Mouse (Mus musculus) midbrain, embryonic 15.5 days (tissue): ENCODE results near the gene Wfdc10. TPM values are rescaled to one million over a fixed set of nuclear protein-coding genes. Genes with fewer than 3 reads are reported as not detected.

ENCODE experiments used
- ATAC-seq: fragments of 200-750 bp; cut with Nextera tagmentation; replicated peaks from 2 replicates; pipeline ENCODE4 v1.8.0; 2017; ENCODE audit warnings: moderate TSS enrichment
- H3K27ac ChIP-seq: fragments of 300-500 bp; sonication (generic); 2 replicates; pipeline ENCODE4 v1.5.1; 2015; ENCODE audit warnings: mild to moderate bottlenecking, inconsistent platforms
- H3K27me3 ChIP-seq: fragments of 300-500 bp; sonication (generic); replicated peaks from 2 replicates; pipeline ENCODE4 v1.6.1; 2015; ENCODE audit warnings: inconsistent platforms
- H3K36me3 ChIP-seq: fragments of 300-500 bp; sonication (generic); replicated peaks from 2 replicates; pipeline ENCODE4 v1.6.1; 2015; ENCODE audit warnings: inconsistent platforms
- H3K4me1 ChIP-seq: fragments of 300-500 bp; sonication (generic); 2 replicates; pipeline ENCODE4 v1.6.1; 2015; ENCODE audit warnings: inconsistent platforms
- H3K4me2 ChIP-seq: fragments of 300-500 bp; sonication (generic); 2 replicates; pipeline ENCODE4 v1.6.1; 2015; ENCODE audit warnings: inconsistent platforms, mild to moderate bottlenecking, moderate library complexity
- H3K4me3 ChIP-seq: fragments of 300-500 bp; sonication (generic); 2 replicates; pipeline ENCODE4 v1.5.1; 2015; ENCODE audit warnings: mild to moderate bottlenecking, inconsistent platforms
- H3K9ac ChIP-seq: fragments of 300-500 bp; sonication (generic); 2 replicates; pipeline ENCODE4 v1.6.1; 2015; ENCODE audit warnings: mild to moderate bottlenecking, inconsistent platforms
- H3K9me3 ChIP-seq: fragments of 300-500 bp; sonication (generic); 2 replicates; pipeline ENCODE4 v1.6.1; 2016; ENCODE audit warnings: inconsistent platforms
- WGBS: fragments of 180-500 bp; shearing (Covaris S2); methylation state at CpG from one replicate; pipeline ENCODE4 v1.1.7; 2015; ENCODE audit warnings: mixed read lengths; 5-methylcytosine and 5-hydroxymethylcytosine counted together
- polyA plus RNA-seq: library from polyadenylated mRNA; unstranded; fragments of >200 nt; fragmentation: Nextera tagmentation; extraction: Ambion mirVana; gene quantifications from 2 replicates; pipeline ENCODE4 v1.2.1, GENCODE M21; 2015

Wfdc10 gene
- polyA plus RNA-seq, 1 experiment from 2014 or later: not detected

DNA sequence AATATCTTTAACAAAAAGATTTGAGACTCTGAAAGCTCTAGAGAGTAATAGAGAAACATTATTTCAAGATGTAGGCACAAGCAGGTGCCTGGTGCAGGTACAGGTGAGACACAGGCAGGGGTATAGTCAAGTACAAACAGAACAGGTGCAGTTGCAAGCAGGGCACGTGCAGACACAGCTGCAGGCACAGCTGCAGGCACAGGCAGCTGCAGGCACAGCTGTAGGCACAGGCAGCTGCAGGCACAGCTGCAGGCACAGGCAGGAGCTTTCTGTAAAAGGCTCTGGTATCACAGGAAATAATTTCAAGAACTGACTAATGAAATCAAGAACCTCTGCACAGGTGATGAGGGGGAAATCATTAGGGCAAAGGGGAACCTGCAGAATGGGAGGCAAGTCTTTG lies 15.1 kb downstream of the Wfdc10 start:
- no peak overlapping the region for H3K9ac ChIP-seq
- WGBS: 41% methylated on average over 1 of the region's 1 CpGs
- H3K27me3 ChIP-seq: no peaks in the 10 kb centered on the region
- H3K27ac ChIP-seq: no peak overlapping the region
- no peak for ATAC-seq
- H3K4me2 ChIP-seq: no peak overlapping the region
- H3K9me3 ChIP-seq: no peaks in the 10 kb centered on the region
- no peak overlapping the region for H3K4me3 ChIP-seq
- no peaks in the 10 kb centered on the region for H3K4me1 ChIP-seq
- H3K36me3 ChIP-seq: no peaks in the 10 kb centered on the region

DNA sequence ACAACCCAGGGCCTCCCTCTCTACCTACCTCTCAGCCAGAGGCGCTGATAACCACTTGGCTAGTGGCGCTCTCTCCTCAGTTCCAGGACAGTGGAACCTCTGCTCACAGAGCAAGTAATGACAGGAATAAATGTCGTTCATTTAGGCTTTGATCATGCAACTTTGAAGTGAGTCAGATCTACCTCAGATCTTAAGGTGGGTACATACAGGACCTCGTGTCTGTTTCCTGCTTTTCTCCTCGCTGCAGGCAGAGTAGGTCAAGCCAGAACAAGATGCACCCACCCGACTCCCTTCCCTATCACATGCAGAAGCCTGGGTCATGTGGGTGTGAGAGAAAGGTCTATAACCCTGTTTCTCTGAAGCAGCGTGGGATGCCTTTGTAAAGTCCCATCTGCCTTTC lies 18.1 kb downstream of the Wfdc10 start, which contains the start of gene Wfdc11:
TSS of gene Wfdc11 (minus strand) at position 101 of the 400 bp plus-strand sequence.
- 84% methylated on average over 7 of the region's 7 CpGs for WGBS
- H3K9me3 ChIP-seq: no peaks in the 10 kb centered on the region
- H3K4me1 ChIP-seq: peaks cover 6% of the 10 kb centered on the region
- no peak within 1 kb of the TSS for H3K27ac ChIP-seq
- no peak within 1 kb of the TSS for H3K9ac ChIP-seq
- no peaks in the 10 kb centered on the region for H3K27me3 ChIP-seq
- H3K4me3 ChIP-seq: no peak within 1 kb of the TSS
- H3K36me3 ChIP-seq: no peaks in the 10 kb centered on the region
- no peak within 1 kb of the TSS for H3K4me2 ChIP-seq
- no peak for ATAC-seq

DNA sequence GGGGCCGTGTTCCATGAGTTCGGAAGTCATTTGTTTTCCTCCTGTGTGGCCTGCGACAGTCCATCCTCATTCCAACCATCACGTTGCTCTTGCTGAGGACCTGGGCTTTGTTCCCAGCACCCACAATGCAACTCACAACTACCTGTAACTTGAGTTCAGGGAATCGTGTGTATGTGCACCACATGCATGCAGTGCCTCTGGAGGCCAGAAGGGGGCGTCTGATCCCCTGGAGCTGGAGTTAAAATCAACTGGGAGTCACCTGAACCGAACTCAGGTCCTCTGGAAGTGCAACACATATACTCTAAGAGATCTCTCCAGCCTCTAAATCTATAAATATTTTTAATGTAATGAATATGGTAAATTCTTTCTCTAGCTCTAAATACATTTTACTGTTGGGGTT lies 20.3 kb downstream of the Wfdc10 start:
- H3K36me3 ChIP-seq: no peaks in the 10 kb centered on the region
- H3K4me2 ChIP-seq: no peak overlapping the region
- peaks cover 10% of the 10 kb centered on the region for H3K4me1 ChIP-seq
- ATAC-seq: no peak
- no peak overlapping the region for H3K9ac ChIP-seq
- 75% methylated on average over 7 of the region's 7 CpGs for WGBS
- H3K4me3 ChIP-seq: no peak overlapping the region
- no peaks in the 10 kb centered on the region for H3K9me3 ChIP-seq
- no peak overlapping the region for H3K27ac ChIP-seq
- no peaks in the 10 kb centered on the region for H3K27me3 ChIP-seq

DNA sequence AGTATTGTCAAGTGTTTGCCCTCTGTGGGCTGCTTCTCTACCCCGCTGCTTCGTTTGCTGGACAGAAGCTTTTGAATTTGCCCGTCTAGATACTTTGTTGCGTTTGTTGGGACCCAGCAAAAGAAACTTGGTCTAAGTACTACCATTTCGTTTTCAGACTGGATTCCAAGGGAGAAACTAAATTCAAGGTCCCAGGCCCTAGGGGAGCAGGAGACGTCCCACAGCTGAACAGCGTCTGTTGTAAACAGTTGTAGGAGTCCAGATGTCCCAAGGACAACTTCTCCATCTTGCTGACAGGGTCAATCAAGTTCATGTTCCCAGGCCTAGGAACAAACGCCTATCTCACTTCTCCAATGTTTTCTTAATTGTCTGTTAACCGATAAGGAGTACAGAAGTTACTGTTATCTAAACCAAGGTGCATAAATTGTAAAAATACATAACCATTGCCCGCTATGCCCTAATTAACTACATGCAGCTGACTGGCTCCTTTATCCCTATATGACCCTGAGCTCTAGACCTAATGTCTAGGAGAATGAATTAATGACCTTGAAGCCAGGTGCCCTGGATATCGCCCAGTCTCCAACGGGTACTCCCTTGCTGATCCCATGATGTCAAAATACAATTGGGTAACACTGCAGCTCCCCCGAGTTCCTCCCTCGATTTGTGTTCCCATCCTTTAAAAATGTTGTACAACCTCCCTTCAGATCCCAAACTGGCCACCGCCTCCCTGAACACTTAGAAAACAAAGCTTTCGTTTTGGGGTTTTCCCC lies 21.3 kb downstream of the Wfdc10 start:
- no peak overlapping the region for H3K4me2 ChIP-seq
- no peak overlapping the region for H3K27ac ChIP-seq
- no peaks in the 10 kb centered on the region for H3K9me3 ChIP-seq
- peaks cover 10% of the 10 kb centered on the region for H3K4me1 ChIP-seq
- no peak overlapping the region for H3K4me3 ChIP-seq
- 85% methylated on average over 16 of the region's 16 CpGs for WGBS
- no peaks in the 10 kb centered on the region for H3K27me3 ChIP-seq
- H3K9ac ChIP-seq: no peak overlapping the region
- H3K36me3 ChIP-seq: no peaks in the 10 kb centered on the region
- ATAC-seq: no peak

DNA sequence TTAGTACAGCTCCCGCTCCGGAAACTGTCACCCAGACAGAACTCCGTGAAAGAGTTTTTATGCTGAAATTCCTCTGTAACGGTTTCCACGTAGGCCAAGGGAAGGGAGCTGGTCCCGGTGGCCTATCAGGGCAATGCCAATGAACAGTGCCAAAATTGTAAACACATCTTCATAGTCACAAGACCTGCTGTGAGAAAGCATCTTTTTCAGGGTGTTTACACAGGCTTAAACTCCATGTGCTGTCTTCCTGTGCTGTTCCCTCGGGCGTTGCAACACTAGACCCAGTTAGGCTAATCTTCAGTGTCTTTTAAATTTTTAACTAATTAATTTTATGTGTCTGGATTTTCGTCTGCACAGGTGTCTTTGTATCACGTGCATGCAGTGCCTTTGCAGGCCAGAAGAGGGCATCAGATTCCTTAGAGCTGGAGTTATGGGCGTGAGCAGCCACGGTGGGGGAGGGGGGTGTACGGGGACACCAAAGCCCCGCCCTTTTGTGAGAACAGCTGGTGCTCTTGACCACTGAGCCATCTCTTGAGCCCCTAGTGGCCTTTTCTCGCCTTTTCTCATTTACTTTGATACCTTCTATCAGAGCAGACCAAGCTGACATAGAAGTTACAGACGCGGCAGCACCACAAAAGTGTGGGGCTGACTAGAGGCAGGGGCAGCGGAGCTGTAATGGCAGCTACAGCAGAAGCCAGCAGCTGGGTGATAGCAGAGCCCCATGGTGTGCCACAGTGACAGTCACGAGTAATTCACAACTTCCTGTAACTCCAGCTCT lies 23.2 kb downstream of the Wfdc10 start:
- Histone ChIP-seq H3K36me3 (no peaks in the 10 kb centered on the region), H3K4me2 (peak overlapping the region; percentile 54), H3K9ac (0 out of 2 replicates have a peak overlapping the region, but pooled peaks have one; percentile 2), H3K27ac (no peak overlapping the region), H3K4me1 (peaks cover 10% of the 10 kb centered on the region), H3K9me3 (no peaks in the 10 kb centered on the region), H3K4me3 (peak overlapping the region; percentile 34), H3K27me3 (no peaks in the 10 kb centered on the region)
- 23% methylated on average over 19 of the region's 19 CpGs for WGBS
- ATAC-seq: peak; percentile 56

DNA sequence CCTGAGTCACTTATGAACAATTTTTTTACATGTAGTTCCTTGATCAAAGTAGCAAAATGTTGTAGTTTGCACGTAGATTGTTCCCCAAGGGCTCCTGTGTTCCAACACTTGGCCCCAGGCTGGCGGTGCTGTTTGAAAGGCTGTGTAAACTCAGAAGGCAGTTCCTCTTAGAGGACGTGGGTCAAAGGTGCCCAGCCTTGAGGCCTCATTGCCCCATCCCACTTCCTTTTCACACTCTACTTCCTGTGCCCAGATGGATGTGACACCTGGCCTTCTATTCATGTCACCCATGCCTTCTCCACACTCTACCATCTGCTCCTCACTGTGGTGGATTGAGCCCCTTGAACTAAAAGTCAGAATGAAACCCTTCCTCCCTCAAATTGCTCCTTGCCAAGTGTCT lies 24.1 kb downstream of the Wfdc10 start:
- peaks cover 10% of the 10 kb centered on the region for H3K4me1 ChIP-seq
- no peak overlapping the region for H3K9ac ChIP-seq
- H3K36me3 ChIP-seq: no peaks in the 10 kb centered on the region
- no peak for ATAC-seq
- no peak overlapping the region for H3K4me3 ChIP-seq
- H3K27ac ChIP-seq: no peak overlapping the region
- H3K4me2 ChIP-seq: no peak overlapping the region
- 65% methylated on average over 3 of the region's 3 CpGs for WGBS
- no peaks in the 10 kb centered on the region for H3K9me3 ChIP-seq
- no peaks in the 10 kb centered on the region for H3K27me3 ChIP-seq

DNA sequence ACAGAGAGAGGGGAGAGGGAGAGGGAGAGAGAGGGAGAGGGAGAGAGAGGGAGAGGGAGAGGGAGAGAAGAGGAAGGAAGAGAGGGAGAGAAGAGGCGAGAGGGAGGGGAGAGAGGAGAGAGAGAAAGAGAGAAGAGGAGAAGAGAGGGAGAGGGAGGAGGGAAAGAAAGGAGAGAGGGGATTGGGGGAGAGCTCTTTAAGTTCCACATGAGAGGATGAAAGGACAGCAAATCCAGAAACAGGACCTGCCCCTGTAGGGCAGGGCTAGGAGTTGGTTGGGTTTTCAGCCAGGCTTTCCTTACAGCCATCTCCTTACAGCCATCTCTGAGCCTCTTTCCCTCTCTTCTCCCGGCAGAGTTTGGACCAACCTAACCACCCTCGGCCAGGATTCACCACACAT lies 29.0 kb downstream of the Wfdc10 start, which contains the start of gene Wfdc13:
TSS of gene Wfdc13 (plus strand) at position 301 of the 400 bp plus-strand sequence.
- no peak for ATAC-seq
- H3K4me2 ChIP-seq: no peak within 1 kb of the TSS
- 59% methylated on average over 3 of the region's 3 CpGs for WGBS

DNA sequence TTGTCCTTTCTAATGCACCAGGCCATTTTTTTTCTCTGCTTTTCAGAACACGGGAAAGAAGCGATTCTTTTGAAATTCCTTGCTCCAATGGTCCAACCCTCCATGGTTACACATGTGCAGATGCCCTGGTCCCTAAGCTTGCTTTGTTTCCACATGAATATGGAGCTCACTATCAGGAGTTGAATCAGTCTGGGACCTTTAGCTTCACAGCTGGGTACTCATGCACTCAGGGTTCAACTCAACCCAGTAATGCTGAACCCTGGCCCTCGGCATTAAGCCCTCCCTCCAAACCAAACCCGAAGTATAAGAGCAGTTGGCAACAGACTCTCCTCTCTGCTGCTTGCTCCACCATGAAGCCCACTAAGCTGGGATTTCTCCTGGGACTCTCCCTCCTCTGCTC lies 42.4 kb downstream of the Wfdc10 start, which contains the start of gene Spint4:
TSS of gene Spint4 (plus strand) at position 301 of the 400 bp plus-strand sequence.
- no peak within 1 kb of the TSS for H3K27ac ChIP-seq
- ATAC-seq: no peak
- H3K27me3 ChIP-seq: no peaks in the 10 kb centered on the region
- H3K9ac ChIP-seq: no peak within 1 kb of the TSS
- H3K9me3 ChIP-seq: no peaks in the 10 kb centered on the region
- no peak within 1 kb of the TSS for H3K4me2 ChIP-seq
- H3K4me3 ChIP-seq: no peak within 1 kb of the TSS
- H3K4me1 ChIP-seq: no peaks in the 10 kb centered on the region
- H3K36me3 ChIP-seq: no peaks in the 10 kb centered on the region
- WGBS: 70% methylated on average over 4 of the region's 4 CpGs

More for the DNA sequence above, 29.0 kb downstream of the Wfdc10 start, which contains the start of gene Wfdc13:
- no peaks in the 10 kb centered on the region for H3K27me3 ChIP-seq
- no peaks in the 10 kb centered on the region for H3K36me3 ChIP-seq
- H3K4me1 ChIP-seq: no peaks in the 10 kb centered on the region
- H3K9me3 ChIP-seq: no peaks in the 10 kb centered on the region
- no peak within 1 kb of the TSS for H3K4me3 ChIP-seq
- H3K9ac ChIP-seq: no peak within 1 kb of the TSS
- no peak within 1 kb of the TSS for H3K27ac ChIP-seq

DNA sequence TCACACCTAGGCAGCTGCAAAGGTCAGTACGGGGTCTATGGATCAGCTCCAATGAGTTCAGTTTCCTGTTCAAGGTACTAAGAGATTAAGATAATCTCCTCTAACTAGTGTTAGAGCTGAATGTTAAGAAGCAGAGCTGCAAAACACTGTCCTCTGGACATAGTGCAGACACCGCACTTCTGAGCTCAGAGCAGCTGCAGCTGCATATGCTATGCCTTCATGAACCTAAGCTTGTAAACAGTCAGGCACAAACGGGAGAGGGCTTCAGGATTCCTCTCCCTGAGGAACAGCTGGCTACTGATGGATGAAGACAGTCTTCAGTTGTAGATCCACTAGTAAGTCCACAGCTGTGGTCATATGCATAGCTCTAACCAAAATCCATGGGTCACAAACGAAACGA lies 45.1 kb downstream of the Wfdc10 start:
- Histone ChIP-seq H3K9me3 (no peaks in the 10 kb centered on the region), H3K27me3 (no peaks in the 10 kb centered on the region), H3K4me3 (no peak overlapping the region), H3K27ac (no peak overlapping the region), H3K36me3 (no peaks in the 10 kb centered on the region), H3K4me1 (no peaks in the 10 kb centered on the region), H3K4me2 (no peak overlapping the region), H3K9ac (no peak overlapping the region)
- ATAC-seq: no peak
- 87% methylated on average over 5 of the region's 5 CpGs for WGBS

DNA sequence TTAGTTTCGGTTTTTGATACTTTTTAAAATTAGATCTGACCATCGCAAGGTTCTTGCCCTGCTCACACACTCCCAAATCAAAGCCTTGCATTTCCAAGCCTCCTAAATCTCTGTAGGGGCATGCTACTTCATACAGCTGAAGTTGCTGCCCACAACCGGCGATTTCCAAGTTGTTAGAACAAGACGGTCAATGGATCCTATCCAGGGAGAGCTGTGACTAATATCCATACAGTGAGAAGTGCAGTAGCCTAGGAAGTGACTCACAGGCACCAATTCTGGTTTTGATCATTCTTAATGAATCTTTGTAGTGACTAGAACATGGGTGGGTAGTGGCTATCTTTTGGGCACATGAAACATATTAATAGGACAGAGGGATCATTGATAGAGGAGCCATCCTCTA lies 45.9 kb downstream of the Wfdc10 start:
- no peak overlapping the region for H3K27ac ChIP-seq
- no peak overlapping the region for H3K4me2 ChIP-seq
- no peak overlapping the region for H3K9ac ChIP-seq
- no peaks in the 10 kb centered on the region for H3K9me3 ChIP-seq
- no peaks in the 10 kb centered on the region for H3K4me1 ChIP-seq
- no peak for ATAC-seq
- H3K36me3 ChIP-seq: no peaks in the 10 kb centered on the region
- H3K4me3 ChIP-seq: no peak overlapping the region
- no peaks in the 10 kb centered on the region for H3K27me3 ChIP-seq
- WGBS: 83% methylated on average over 5 of the region's 5 CpGs

DNA sequence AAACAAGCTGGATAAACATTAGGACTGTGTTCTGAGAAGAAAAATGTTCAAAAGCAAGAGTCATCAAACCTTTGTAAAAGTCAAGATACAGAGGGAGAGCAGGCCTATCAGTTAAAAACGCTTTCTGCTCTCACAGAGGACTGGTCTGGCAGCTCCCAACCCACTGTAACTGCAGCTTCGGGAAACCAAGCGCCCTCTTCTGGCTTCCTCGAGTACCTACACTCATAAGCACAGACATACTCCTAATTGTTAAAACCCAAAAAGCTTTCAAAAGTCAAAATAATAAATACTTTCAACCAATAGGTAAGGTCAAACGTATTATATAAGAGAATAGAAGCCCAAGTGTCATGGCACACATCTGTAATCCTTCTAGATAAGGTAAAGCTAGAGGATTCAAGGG lies 48.4 kb downstream of the Wfdc10 start:
- no peak for ATAC-seq
- no peaks in the 10 kb centered on the region for H3K27me3 ChIP-seq
- no peak overlapping the region for H3K4me3 ChIP-seq
- no peaks in the 10 kb centered on the region for H3K9me3 ChIP-seq
- no peak overlapping the region for H3K9ac ChIP-seq
- no peak overlapping the region for H3K4me2 ChIP-seq
- H3K27ac ChIP-seq: no peak overlapping the region
- no peaks in the 10 kb centered on the region for H3K36me3 ChIP-seq
- whole genome bisulfite sequencing: 80% methylated on average over 5 of the region's 5 CpGs
- no peaks in the 10 kb centered on the region for H3K4me1 ChIP-seq

DNA sequence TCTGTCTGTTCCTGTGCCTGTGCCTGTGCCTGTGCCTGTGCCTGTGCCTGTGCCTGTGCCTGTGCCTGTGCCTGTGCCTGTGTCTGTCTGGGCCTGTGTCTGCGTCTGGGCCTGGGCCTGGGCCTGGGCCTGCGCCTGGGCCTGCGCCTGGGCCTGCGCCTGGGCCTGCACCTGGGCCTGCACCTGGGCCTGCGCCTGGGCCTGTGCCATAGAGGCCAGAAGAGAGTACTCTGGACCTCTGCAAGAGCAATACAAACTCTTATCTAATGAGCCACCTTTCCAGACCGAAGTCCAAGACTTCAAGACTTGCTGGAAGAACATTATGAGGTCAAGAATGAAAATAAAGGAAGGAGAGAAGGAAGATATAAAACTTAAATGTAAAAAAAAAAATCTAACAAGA lies 49.5 kb downstream of the Wfdc10 start:
- 90% methylated on average over 6 of the region's 6 CpGs for WGBS
- no peak for ATAC-seq

More for the DNA sequence above, 49.5 kb downstream of the Wfdc10 start:
- H3K4me3 ChIP-seq: no peak overlapping the region
- H3K9me3 ChIP-seq: no peaks in the 10 kb centered on the region
- H3K27me3 ChIP-seq: no peaks in the 10 kb centered on the region
- H3K36me3 ChIP-seq: no peaks in the 10 kb centered on the region
- H3K4me1 ChIP-seq: no peaks in the 10 kb centered on the region
- H3K4me2 ChIP-seq: no peak overlapping the region
- no peak overlapping the region for H3K9ac ChIP-seq
- H3K27ac ChIP-seq: no peak overlapping the region
